Mouse (Mus musculus) adrenal gland, postnatal 4 days (tissue): ENCODE data around the gene Prkab1. TPM values are rescaled to one million over a fixed set of nuclear protein-coding genes. Genes with fewer than 3 reads are reported as not detected.

ENCODE experiments used
- DNase-seq, 2 experiments: peaks; one replicate each; pipeline ENCODE4 v3.0.0; 2021 to 2022; ENCODE audit warnings: low spot score in 2 of 2, mixed read lengths in 2 of 2
- total RNA-seq, 2 experiments: library from RNA; stranded (reverse); gene quantifications; 2 replicates each; pipeline ENCODE4 v1.2.3; 2021

Prkab1 gene
- total RNA-seq, 2 experiments from 2014 or later = 87.2 to 93.0 TPM

GRCm38 (mm10) chr5:116018784-116019183, 5.5 kb downstream of the Prkab1 start:
- DNase-seq = no peak

DNA sequence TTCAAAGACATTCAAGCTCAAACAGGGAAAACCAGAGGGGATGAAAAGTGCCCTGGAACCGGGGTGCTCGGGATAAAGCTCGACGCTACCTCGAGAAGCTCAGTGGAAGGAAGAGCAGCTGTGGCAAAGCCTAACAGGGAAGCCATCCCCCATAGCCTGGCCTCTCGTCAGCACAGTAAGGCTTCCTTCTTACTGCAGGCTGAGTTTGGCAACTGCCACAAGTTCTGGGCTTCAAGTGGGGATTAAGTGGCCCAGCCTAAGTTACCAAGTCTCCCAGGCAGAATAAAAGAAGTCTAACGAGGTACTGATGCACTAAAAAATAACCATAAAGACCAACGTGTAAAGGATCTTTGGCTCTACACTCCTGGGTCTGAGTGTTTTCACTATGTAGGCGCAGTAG, 6.1 kb downstream of the Prkab1 start:
- DNase-seq = no peak

DNA sequence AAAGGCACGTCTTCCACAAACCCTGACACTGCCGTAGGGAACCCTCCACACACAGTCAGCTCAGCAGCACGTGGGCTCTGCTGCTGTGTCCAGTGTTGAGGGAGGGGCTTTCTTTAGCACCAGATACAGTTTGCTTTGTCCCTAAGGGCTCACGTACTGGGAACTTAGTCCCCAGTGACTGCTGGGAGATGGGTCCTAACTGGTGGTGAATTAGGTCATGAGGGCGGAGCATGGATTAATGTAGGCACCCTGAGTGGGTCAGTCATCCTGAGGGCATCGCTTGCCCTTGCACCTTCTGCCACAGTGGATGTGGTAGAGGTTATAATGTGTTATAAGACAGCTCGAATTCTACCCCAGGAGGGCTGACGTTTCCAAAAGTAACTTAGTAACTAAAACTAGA, 6.9 kb downstream of the Prkab1 start:
- no peak for DNase-seq

- no peak for DNase-seq
These were observed 7.8 kb downstream of the Prkab1 start for GRCm38 (mm10) chr5:116016542-116016941.

GRCm38 (mm10) chr5:116014237-116014636, 10.1 kb downstream of the Prkab1 start:
- no peak for DNase-seq

- DNase-seq = no peak
These were observed 10.5 kb downstream of the Prkab1 start for GRCm38 (mm10) chr5:116013821-116014220.

- no peak for DNase-seq
These were observed 11.8 kb downstream of the Prkab1 start for GRCm38 (mm10) chr5:116012503-116012902.

- DNase-seq = no peak
These were observed 12.6 kb downstream of the Prkab1 start for GRCm38 (mm10) chr5:116011700-116012099.

DNA sequence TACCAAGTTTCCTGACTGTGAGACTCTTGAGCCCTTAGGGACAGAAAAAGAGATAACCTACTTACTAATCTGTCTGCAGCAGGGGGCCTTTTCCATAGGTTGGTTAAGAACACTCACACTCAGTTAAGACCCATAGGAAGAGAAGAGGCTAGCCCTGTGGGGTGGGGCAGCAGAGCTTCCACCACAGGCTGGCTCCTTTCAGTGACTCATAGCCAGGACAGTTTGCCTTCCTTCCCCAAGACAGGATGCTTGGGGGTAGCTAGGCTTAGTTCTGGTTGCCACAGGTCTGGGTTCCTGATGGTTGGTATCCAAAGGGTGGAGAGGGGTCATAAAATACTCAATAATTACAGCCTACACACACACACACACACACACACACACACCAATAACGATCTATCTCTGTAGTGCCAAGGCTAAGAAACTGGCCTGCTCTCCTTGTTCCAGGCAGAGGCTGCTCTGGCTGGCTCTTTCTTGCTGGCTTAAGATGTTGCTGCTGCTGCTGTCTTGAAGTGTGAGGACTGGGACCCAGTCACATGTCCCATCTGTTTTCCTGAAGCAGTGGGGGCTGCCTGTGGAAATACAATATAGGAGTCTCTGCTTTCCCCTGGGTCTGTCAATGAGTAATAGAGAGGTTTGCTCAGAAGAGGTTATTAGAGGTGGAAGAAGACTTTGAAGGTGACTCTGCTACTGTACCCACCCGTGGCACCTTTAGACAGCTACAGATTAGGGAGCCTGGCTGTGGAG, 14.3 kb downstream of the Prkab1 start:
- no peak for DNase-seq

DNA sequence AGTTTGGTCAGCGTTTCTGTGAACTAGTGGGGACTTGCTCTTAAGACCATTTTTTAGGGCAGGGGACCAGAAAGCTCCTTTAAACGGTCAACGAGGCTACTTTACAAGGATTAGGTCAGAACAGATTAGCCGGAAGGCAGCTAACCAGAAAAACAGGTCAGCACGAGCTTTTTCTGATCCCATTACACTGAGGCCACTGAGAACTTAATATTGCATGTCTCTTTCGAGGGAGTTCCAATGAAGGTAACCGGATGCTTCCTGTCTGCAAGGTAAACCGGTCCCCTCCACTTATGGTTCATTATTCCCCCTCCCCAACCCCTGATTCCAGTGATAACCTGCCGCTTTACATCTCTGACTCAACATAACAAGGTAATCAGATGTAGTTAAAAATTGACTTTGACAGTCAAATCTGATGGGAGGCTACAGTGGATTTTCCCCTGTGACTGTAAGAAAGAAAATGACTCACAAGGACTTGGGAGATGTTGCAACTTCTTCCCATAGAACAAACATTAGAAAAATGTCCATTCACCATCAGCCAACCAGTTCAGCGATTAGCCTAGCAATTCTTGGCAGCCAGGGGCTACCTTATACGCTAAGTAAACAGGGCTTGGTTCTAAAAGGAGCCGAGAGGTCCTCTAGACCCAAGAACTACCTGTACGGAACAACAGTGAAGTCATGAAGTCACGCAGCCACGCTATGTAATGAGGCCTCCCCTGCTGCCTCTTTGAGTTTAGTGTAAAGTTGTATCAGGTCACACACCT, 15.0 kb downstream of the Prkab1 start:
- no peak for DNase-seq

- no peak for DNase-seq
These were observed 16.6 kb downstream of the Prkab1 start for GRCm38 (mm10) chr5:116007723-116008122.

- DNase-seq = no peak
These were observed 17.8 kb downstream of the Prkab1 start for GRCm38 (mm10) chr5:116006324-116007099.

DNA sequence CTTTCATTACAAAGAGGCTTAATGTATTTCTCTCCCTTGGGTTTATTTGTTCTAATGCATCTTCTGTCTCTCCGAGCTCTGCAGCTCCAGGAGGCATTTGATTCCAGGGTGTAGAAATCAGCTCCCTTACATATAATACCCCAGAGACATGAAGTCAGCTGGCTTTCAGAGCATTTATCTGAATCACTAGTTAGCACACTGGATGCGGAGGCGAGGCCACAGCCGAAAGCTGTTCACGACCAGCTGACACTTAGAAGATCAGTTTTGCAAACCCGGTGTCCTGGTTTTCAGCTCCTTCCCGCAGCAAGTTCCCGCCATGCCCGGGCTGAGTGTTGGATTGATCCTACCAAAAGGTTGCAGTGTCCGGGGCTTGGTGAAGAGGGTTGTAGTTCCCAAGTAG, 20.0 kb downstream of the Prkab1 start:
- no peak for DNase-seq

GRCm38 (mm10) chr5:116003825-116004224, 20.5 kb downstream of the Prkab1 start:
- no peak for DNase-seq

GRCm38 (mm10) chr5:116003154-116003553, 21.2 kb downstream of the Prkab1 start:
- DNase-seq = no peak

- no peak for DNase-seq
These were observed 26.9 kb downstream of the Prkab1 start for GRCm38 (mm10) chr5:115997376-115997775.

DNA sequence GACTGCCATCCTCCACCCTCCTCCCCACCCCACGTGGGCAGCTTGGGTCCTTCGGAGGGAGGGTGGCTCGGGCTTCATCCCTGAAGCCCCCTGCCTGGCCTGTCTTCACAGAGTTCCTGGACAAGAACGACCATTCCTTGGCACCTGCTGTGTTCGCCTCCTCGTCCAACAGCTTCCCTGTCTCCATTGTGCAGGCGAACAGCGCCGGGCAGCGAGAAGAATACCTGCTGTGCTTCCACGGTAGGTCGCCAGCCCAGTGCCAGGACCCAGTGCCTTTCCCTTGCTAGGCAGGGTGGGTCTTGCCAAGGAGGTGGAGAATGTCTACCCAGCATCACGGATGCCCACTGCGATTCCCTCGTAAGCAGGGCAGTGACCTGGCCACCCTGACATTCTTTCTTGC, 30.2 kb downstream of the Prkab1 start:
- DNase-seq = no peak

DNA sequence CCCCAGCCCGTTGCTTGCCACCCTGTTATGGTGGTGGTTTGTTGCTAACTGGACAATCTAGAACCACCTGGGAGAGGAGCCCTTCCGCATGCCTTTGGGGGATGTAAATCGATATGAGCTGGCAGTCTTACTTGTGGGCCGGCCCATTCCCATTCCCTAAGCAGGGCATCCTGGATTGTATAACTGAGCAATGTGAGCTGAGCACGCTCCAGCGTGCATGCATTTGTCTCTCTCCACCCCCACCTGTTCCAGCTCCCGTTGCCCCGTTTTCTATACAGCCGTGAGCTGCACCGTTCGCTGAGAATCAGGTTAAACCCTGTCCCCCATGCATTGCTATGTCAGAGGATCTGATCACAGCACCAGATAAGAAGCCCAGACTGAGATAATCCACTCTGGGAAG, 32.6 kb downstream of the Prkab1 start:
- DNase-seq = no peak

DNA sequence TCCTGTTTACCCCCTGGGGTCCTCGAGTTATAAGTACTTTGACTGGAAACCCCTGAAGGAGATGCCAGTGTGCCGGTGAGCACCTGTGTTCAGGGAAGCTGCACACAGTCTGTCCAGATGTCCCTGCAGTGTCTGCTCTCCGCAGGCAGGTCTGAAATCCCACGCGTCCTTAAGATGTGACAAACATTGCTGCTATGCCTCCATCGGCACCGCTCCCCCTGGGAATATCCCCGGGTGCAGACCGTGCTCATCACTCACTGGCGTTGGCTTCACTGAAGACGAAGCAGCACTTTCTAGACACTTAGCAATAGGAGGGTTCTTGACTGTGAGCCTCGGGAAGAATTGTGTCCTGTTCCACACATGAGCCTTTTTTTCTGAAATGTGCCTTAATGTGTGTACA, 37.0 kb downstream of the Prkab1 start:
- no peak for DNase-seq

GRCm38 (mm10) chr5:115985101-115985500, 39.2 kb downstream of the Prkab1 start:
- DNase-seq = no peak

DNA sequence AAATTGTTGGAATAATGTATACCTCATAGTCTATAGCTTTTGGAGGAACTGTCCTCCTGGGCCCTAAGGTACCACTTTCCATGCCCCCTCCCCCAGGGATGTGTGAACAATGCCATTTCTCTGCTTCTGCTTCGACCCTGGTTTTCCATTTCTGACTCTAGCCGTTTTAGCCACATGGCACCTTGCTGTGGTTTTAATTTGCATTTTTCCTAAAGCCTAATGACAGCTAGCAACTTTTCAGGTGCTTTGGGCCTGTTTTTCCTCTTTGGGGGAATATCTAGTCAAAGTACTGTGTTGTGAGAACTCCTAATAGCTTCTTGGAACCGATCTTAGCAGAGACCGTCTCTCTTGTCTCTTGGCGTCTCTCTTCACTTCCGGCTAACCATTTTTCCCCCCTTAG, 39.9 kb downstream of the Prkab1 start:
- no peak for DNase-seq
